Mouse (Mus musculus) ES-E14 (cell line): ENCODE data around the gene Map3k11. TPM values are rescaled to one million over a fixed set of nuclear protein-coding genes. Genes with fewer than 3 reads are reported as not detected.
A peak's percentile ranks its signal among the peaks of the same experiment; 100 is the strongest.

ENCODE experiments used
- DNase-seq: peaks from one replicate; pipeline ENCODE4 v3.0.0-alpha.2; 2013; ENCODE audit warnings: low read depth, low spot score
- H3K27ac ChIP-seq: 2 replicates; pipeline ENCODE4 v1.5.1; 2012; ENCODE audit warnings: low read depth, mild to moderate bottlenecking, low read length, moderate library complexity, mixed read lengths; ENCODE audit not compliant: poor library complexity, insufficient read depth, severe bottlenecking
- H3K36me3 ChIP-seq: 2 replicates; pipeline ENCODE4 v1.6.1; 2012; ENCODE audit warnings: mild to moderate bottlenecking, low read length, moderate library complexity, mixed read lengths; ENCODE audit not compliant: control insufficient read depth, poor library complexity, insufficient read depth, severe bottlenecking
- H3K4me1 ChIP-seq, 2 experiments: fragments of 150-350 bp in 1 of 2; sonication (generic) in 1 of 2; 2 replicates each; pipeline ENCODE4 v1.6.1; 2012; ENCODE audit warnings: low read length in 2 of 2, mild to moderate bottlenecking in 1 of 2, mixed read lengths in 1 of 2; ENCODE audit not compliant: control insufficient read depth in 2 of 2, insufficient read depth in 2 of 2, poor library complexity in 1 of 2
- H3K4me3 ChIP-seq, 2 experiments: fragments of 150-350 bp in 1 of 2; sonication (generic) in 1 of 2; 2 replicates each; pipeline ENCODE4 v1.5.1; 2012; ENCODE audit warnings: low read length in 2 of 2, low read depth in 1 of 2, mild to moderate bottlenecking in 1 of 2, mixed read lengths in 1 of 2; ENCODE audit not compliant: insufficient read depth in 1 of 2, poor library complexity in 1 of 2, severe bottlenecking in 1 of 2
- H3K9ac ChIP-seq: 2 replicates; pipeline ENCODE4 v1.6.1; 2012; ENCODE audit warnings: low read depth, mild to moderate bottlenecking, low read length, mixed read lengths; ENCODE audit not compliant: poor library complexity, insufficient read depth, severe bottlenecking
- H3K9me3 ChIP-seq: fragments of 150-350 bp; sonication (generic); 2 replicates; pipeline ENCODE4 v1.6.1; 2012; ENCODE audit warnings: low read depth, mild to moderate bottlenecking, low read length; ENCODE audit not compliant: control insufficient read depth, insufficient read depth
- CHD2 ChIP-seq: IDR thresholded peaks from 2 replicates; pipeline ENCODE4 v1.6.1; 2014; ENCODE audit warnings: mild to moderate bottlenecking, low read depth, low read length, inconsistent platforms
- HCFC1 ChIP-seq: IDR thresholded peaks from 2 replicates; pipeline ENCODE4 v1.6.1; 2012; ENCODE audit warnings: low read length, inconsistent platforms, borderline replicate concordance; ENCODE audit not compliant: insufficient read depth
- MAFK ChIP-seq: IDR thresholded peaks from 2 replicates; pipeline ENCODE4 v1.6.1; 2014; ENCODE audit warnings: mild to moderate bottlenecking, low read depth, low read length, inconsistent platforms; ENCODE audit not compliant: insufficient read depth
- ZC3H11A ChIP-seq: IDR thresholded peaks from 2 replicates; pipeline ENCODE4 v1.6.1; 2012; ENCODE audit warnings: low read depth, mild to moderate bottlenecking, inconsistent platforms, low read length, borderline replicate concordance
- ZNF384 ChIP-seq: IDR thresholded peaks from 2 replicates; pipeline ENCODE4 v1.6.1; 2012; ENCODE audit warnings: low read depth, low read length, inconsistent platforms
- in situ Hi-C, 2 experiments: fragments of 600-800 bp; cut with MboI; formaldehyde crosslinking; loops; one replicate each; pipeline ENCODE4 v1.15.1; 2025; ENCODE audit warnings: low sequenced_read_pairs in 2 of 2, inconsistent platforms in 1 of 2; ENCODE audit not compliant: unreplicated experiment in 2 of 2
- total RNA-seq: library from RNA; depleted of rRNA; stranded (reverse); fragments of 300-350 nt; gene quantifications from 2 replicates; pipeline ENCODE4 v1.2.3, GENCODE M21; 2012

Gene Map3k11
- total RNA-seq, 1 experiment: 19.3 TPM

DNA sequence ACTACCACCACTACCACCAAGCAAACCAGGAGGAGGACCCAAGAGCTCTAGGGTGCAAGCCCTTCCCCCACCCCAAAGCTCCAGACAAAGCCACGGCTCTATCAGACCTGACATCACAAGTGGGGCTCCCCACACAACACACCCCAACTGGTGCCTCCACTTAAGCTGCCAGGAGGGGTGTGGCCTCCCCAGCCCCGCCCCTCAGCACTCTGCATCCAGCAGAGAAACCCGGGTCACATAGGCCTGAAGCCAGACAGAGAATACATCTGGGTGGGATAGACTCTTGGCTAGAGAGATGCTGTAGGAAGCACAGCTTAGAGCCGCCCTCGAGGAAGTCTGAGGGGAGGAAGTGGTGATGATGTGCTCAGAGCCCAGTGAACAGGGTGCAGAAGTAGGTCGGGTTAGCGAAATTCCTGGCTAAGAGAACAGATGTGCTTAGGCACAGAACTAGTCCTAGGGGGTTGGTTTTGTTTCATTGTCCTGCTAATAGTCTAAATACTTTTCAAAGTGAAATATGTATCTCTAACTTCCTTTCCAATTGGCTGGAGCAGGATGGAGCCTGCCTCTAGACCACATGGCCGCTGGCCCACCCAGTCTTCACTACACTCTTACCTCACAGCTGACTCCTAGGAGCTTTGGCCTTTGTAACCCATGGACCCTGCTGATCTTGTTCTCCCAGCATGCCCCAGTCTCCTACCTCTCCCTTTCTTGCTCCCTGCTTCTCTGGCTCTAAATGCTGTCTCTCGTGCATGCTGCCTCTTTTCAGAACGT lies 16.4 kb downstream of the Map3k11 start:
- H3K27ac ChIP-seq: no peak overlapping the region
- H3K9ac ChIP-seq: peak overlapping the region; percentile 17; the same call in 1 of the 2 replicates
- no peaks in the 10 kb centered on the region for H3K9me3 ChIP-seq
- no peak overlapping the region for H3K4me3 ChIP-seq
- in situ Hi-C loops: no loop called here
- H3K4me1 ChIP-seq: peaks cover 4 to 14% of the 10 kb centered on the region in 2 experiments; a peak in 1 of 4 replicates
- no peak for DNase-seq
- TF ChIP-seq MAFK: no peak
- TF ChIP-seq CHD2: no peak
- no peak for TF ChIP-seq HCFC1
- TF ChIP-seq ZC3H11A: no peak
- TF ChIP-seq ZNF384: no peak
- H3K36me3 ChIP-seq: peaks cover 6% of the 10 kb centered on the region; the same call in 1 of the 2 replicates

DNA sequence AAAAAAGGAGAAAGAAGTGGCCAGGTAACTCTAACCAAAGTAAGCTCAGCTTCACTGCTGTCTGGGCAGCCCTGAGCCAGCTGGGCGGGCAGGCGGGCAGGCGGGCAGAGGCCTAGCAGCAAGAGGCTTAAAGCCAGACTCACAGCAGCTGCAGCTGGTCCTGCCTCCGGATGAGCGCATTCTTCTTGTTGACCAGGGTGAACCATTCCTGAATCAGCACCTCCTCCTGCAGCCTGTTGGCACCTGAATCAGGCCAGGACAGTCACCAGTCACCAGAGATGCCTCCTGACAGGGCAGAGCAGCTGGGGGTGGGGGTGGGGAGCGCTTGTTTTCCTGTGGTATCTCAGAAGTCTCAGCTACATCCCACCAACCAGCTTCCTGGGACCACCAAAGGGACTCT lies 21.5 kb downstream of the Map3k11 start:
- TF ChIP-seq MAFK: no peak
- H3K27ac ChIP-seq: no peak overlapping the region
- H3K36me3 ChIP-seq: no peaks in the 10 kb centered on the region
- peaks cover 0 to 10% of the 10 kb centered on the region in 2 experiments; a peak in 1 of 4 replicates for H3K4me1 ChIP-seq
- in situ Hi-C loops: no loop called here
- H3K4me3 ChIP-seq: no peak overlapping the region
- no peaks in the 10 kb centered on the region for H3K9me3 ChIP-seq
- DNase-seq: no peak
- H3K9ac ChIP-seq: no peak overlapping the region

DNA sequence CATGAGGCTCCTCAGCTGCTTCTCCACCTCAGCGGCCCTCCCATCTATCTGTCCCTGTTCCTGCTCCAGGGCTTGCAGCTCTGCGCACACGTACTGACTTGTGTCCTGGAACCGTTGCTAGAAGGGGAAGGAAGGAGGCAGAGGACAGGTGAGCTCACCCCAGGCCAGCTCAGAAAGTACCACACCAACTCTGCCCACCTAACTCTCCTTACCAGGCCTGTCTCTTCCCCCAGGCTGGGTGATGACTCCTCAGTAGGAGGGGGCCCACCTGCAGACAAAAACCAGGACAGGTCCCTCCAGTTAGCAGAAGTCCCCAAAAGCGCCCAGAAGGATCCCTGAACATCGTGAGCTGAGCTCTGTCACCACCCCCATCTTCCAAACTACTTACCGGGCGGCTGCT lies 22.0 kb downstream of the Map3k11 start:
- in situ Hi-C loops: no loop called here
- H3K9me3 ChIP-seq: no peaks in the 10 kb centered on the region
- H3K27ac ChIP-seq: no peak overlapping the region
- no peak for TF ChIP-seq MAFK
- TF ChIP-seq ZNF384: no peak
- TF ChIP-seq ZC3H11A: no peak
- no peak for TF ChIP-seq CHD2
- TF ChIP-seq HCFC1: no peak
- H3K9ac ChIP-seq: no peak overlapping the region
- H3K36me3 ChIP-seq: no peaks in the 10 kb centered on the region
- peaks cover 0 to 7% of the 10 kb centered on the region in 2 experiments; a peak in 1 of 4 replicates for H3K4me1 ChIP-seq
- no peak for DNase-seq
- H3K4me3 ChIP-seq: no peak overlapping the region

DNA sequence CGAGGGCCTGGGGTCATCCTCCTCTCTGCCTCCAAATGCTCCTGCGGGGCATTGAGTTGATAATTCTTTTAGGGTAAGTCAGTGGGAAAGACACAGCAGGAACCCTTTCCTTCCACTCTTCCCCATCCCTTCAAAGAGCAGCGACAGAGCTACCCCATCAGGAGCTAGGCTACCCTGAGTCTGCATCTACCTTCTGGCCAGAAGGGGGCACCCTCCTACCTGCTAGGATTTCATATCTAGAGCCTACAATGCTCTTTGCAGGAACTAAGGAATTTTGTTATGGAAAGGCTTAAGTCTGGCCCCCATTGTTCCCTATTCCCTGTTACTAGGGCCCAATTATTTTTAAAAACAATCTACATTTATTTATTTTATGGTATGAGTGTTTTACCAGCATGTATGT lies 22.7 kb downstream of the Map3k11 start:
- DNase-seq: no peak
- H3K9ac ChIP-seq: no peak overlapping the region
- H3K27ac ChIP-seq: no peak overlapping the region
- no peak for TF ChIP-seq ZNF384
- TF ChIP-seq CHD2: no peak
- TF ChIP-seq MAFK: no peak
- TF ChIP-seq ZC3H11A: no peak
- no peak for TF ChIP-seq HCFC1
- H3K9me3 ChIP-seq: no peaks in the 10 kb centered on the region
- no peak overlapping the region for H3K4me3 ChIP-seq
- H3K4me1 ChIP-seq: peaks cover 0 to 3% of the 10 kb centered on the region in 2 experiments; a peak in 1 of 4 replicates
- H3K36me3 ChIP-seq: no peaks in the 10 kb centered on the region
- in situ Hi-C loops: no loop called here
